Mouse (Mus musculus): ENCODE measurements around the gene Mgmt. TPM values are rescaled to one million over a fixed set of nuclear protein-coding genes. Genes with fewer than 3 reads are reported as not detected.

Mgmt gene
- polyA plus RNA-seq, 1 experiment, result 0.88 TPM

- Histone ChIP-seq H3K36me3 (ENCODE audit: control insufficient read depth, insufficient read depth, low read length) (no peaks in the 10 kb centered on the region), H3K4me3 (ENCODE audit: control insufficient read depth, low read depth, low read length) (no peak overlapping the region), H3K27me3 (ENCODE audit: control insufficient read depth, insufficient read depth, low read length) (no peaks in the 10 kb centered on the region), H3K27ac (ENCODE audit: control insufficient read depth, insufficient read depth, low read depth, low read length) (no peak overlapping the region), H3K4me1 (ENCODE audit: control insufficient read depth, insufficient read depth, low read length) (no peaks in the 10 kb centered on the region)
- TF ChIP-seq POLR2A (IDR thresholded peaks at IDR 0.05; ENCODE audit: control insufficient read depth, low read depth, low read length) (no peak), CTCF (IDR thresholded peaks at IDR 0.05; ENCODE audit: control insufficient read depth, insufficient read depth, insufficient replicate concordance, low read depth, low read length) (no peak)
Measured at GRCm38 (mm10) chr7:136908616-136909144, 14.3 kb downstream of the Mgmt start.

DNA sequence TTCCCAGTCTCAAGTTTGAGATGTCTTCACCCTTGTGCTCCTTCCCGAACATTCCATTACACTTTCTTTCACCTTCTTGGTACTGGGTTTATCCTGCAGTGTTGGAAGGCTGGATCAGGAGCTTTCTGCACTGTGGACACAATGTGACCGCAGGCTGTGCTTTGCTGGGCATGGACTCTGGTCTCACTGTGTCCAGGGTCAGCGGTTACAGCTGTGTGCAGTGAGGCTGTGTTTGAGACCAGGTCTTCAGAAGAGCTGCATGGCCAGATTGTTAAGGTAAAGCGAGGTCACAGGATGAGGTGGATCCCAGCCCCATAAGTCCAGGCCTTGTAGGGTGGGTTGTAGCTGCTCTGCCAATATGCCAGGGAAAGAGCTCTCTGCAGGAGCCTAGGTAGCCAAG, 18.5 kb downstream of the Mgmt start:
- no peak overlapping the region for H3K27ac ChIP-seq (ENCODE audit: control insufficient read depth, insufficient read depth, low read depth, low read length)
- H3K27me3 ChIP-seq (ENCODE audit: control insufficient read depth, insufficient read depth, low read length), result no peaks in the 10 kb centered on the region
- H3K4me1 ChIP-seq (ENCODE audit: control insufficient read depth, insufficient read depth, low read length), result no peaks in the 10 kb centered on the region
- TF ChIP-seq CTCF (IDR thresholded peaks at IDR 0.05; ENCODE audit: control insufficient read depth, insufficient read depth, insufficient replicate concordance, low read depth, low read length), result no peak
- no peak for TF ChIP-seq POLR2A (IDR thresholded peaks at IDR 0.05; ENCODE audit: control insufficient read depth, low read depth, low read length)
- H3K36me3 ChIP-seq (ENCODE audit: control insufficient read depth, insufficient read depth, low read length), result no peaks in the 10 kb centered on the region
- no peak overlapping the region for H3K4me3 ChIP-seq (ENCODE audit: control insufficient read depth, low read depth, low read length)

DNA sequence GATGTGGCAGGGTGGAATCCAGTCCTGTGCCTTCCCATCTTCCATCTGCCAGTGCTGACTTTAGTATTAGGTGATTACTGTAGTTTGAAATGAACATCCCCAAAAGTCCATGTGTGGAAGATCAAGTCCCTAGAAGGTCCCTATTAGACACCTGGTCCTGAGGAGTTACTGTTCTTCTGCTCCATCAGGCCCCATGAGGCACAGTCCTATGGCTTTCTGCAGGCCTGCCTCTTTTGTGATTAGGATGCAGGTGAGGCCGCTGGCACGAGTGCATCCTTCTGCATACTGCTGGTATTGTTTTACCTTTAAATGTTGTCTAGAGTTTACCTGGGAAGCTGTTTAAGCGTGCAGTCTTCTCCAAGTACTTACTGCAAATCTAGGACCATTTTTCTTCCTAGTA, 21.6 kb downstream of the Mgmt start:
- no peak overlapping the region for H3K4me3 ChIP-seq (ENCODE audit: control insufficient read depth, low read depth, low read length)
- no peaks in the 10 kb centered on the region for H3K27me3 ChIP-seq (ENCODE audit: control insufficient read depth, insufficient read depth, low read length)
- H3K27ac ChIP-seq (ENCODE audit: control insufficient read depth, insufficient read depth, low read depth, low read length), result no peak overlapping the region
- no peaks in the 10 kb centered on the region for H3K4me1 ChIP-seq (ENCODE audit: control insufficient read depth, insufficient read depth, low read length)
- no peaks in the 10 kb centered on the region for H3K36me3 ChIP-seq (ENCODE audit: control insufficient read depth, insufficient read depth, low read length)
- no peak for TF ChIP-seq POLR2A (IDR thresholded peaks at IDR 0.05; ENCODE audit: control insufficient read depth, low read depth, low read length)
- no peak for TF ChIP-seq CTCF (IDR thresholded peaks at IDR 0.05; ENCODE audit: control insufficient read depth, insufficient read depth, insufficient replicate concordance, low read depth, low read length)

DNA sequence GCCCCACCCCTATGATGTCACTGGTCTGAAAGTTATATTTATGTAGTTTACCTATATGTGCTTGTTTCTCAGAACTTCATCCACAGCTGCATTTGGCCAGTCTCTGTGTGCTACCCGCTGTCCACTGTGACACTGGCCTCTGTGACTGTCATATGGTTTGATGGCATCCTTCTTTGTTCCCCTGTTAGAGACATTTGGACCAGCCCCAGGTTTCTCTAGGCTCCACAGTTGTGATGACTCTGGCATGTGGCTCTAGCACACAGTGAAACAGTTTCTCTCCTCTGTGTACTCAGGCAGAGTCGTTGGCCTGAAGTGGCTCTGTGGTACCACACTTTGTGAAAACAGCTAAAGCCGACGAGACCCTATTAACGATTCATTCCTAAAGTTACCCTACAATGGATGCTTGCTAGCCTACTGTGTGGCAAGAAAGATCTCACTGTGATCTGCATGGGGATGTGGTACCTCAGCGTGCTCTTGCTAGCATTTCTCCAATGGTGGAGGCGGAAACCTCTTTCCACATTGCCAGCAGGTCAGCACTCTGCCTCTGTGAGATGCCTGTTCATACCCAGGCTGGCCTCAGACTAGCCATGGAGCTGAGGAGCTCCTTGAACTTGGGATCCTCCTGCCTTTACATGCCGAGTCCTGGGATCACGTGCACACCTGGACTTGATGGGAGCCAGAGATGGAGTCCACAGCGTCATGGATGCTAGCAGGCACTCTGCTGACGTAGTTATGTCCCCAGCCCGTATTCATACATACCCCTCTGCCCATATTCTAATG, 26.8 kb downstream of the Mgmt start:
- H3K4me3 ChIP-seq (ENCODE audit: control insufficient read depth, low read depth, low read length), result no peak overlapping the region
- no peaks in the 10 kb centered on the region for H3K36me3 ChIP-seq (ENCODE audit: control insufficient read depth, insufficient read depth, low read length)
- H3K4me1 ChIP-seq (ENCODE audit: control insufficient read depth, insufficient read depth, low read length), result no peaks in the 10 kb centered on the region
- no peak overlapping the region for H3K27ac ChIP-seq (ENCODE audit: control insufficient read depth, insufficient read depth, low read depth, low read length)
- no peaks in the 10 kb centered on the region for H3K27me3 ChIP-seq (ENCODE audit: control insufficient read depth, insufficient read depth, low read length)
- no peak for TF ChIP-seq CTCF (IDR thresholded peaks at IDR 0.05; ENCODE audit: control insufficient read depth, insufficient read depth, insufficient replicate concordance, low read depth, low read length)
- TF ChIP-seq POLR2A (IDR thresholded peaks at IDR 0.05; ENCODE audit: control insufficient read depth, low read depth, low read length), result no peak

DNA sequence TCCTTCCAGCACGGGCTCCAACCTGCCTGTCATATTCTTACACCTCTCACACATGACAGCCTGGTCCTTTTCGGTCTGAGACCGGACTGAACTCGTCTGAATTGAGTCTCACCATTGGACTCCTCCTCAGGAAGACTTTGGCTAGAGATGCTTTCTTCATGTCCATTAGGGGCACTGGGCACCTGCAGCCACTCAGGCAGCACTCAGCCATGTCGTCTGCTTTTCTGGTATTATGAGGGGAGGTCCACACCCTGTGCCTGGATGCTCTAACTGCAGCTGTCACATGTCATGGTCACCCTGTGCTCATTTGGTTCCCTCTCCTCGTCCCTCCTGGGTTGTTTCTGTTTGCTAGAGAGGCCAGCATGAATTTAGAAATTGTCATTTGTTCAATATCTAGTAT, 27.8 kb downstream of the Mgmt start:
- Histone ChIP-seq H3K4me1 (ENCODE audit: control insufficient read depth, insufficient read depth, low read length) (no peaks in the 10 kb centered on the region), H3K36me3 (ENCODE audit: control insufficient read depth, insufficient read depth, low read length) (no peaks in the 10 kb centered on the region), H3K4me3 (ENCODE audit: control insufficient read depth, low read depth, low read length) (no peak overlapping the region), H3K27ac (ENCODE audit: control insufficient read depth, insufficient read depth, low read depth, low read length) (no peak overlapping the region), H3K27me3 (ENCODE audit: control insufficient read depth, insufficient read depth, low read length) (no peaks in the 10 kb centered on the region)
- TF ChIP-seq CTCF (IDR thresholded peaks at IDR 0.05; ENCODE audit: control insufficient read depth, insufficient read depth, insufficient replicate concordance, low read depth, low read length) (no peak), POLR2A (IDR thresholded peaks at IDR 0.05; ENCODE audit: control insufficient read depth, low read depth, low read length) (no peak)

- H3K27me3 ChIP-seq (ENCODE audit: control insufficient read depth, insufficient read depth, low read length), result no peaks in the 10 kb centered on the region
- no peak overlapping the region for H3K4me3 ChIP-seq (ENCODE audit: control insufficient read depth, low read depth, low read length)
- H3K4me1 ChIP-seq (ENCODE audit: control insufficient read depth, insufficient read depth, low read length), result no peaks in the 10 kb centered on the region
- no peaks in the 10 kb centered on the region for H3K36me3 ChIP-seq (ENCODE audit: control insufficient read depth, insufficient read depth, low read length)
- no peak for TF ChIP-seq POLR2A (IDR thresholded peaks at IDR 0.05; ENCODE audit: control insufficient read depth, low read depth, low read length)
- TF ChIP-seq CTCF (IDR thresholded peaks at IDR 0.05; ENCODE audit: control insufficient read depth, insufficient read depth, insufficient replicate concordance, low read depth, low read length), result no peak
- no peak overlapping the region for H3K27ac ChIP-seq (ENCODE audit: control insufficient read depth, insufficient read depth, low read depth, low read length)
Measured at GRCm38 (mm10) chr7:136924610-136925260, 30.3 kb downstream of the Mgmt start.

DNA sequence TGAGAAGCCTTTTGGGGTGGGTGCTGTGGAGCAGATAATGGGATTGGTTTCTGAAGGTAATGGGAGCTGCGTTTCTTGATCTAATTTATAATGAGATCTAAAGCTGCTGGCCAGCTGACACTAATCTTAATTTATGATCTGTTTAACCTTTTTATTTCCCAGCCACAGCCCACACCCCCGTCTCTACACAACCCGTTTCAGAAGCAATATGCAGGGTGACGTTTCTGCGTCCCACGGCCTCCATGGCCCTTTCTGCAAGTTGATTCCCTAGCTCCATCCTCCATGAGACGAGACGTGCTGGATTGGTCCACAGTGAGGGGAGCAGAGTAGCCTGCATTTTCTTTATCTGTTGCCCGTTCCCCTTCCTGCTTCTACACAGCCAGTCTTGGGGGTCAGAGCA, 31.8 kb downstream of the Mgmt start:
- no peaks in the 10 kb centered on the region for H3K36me3 ChIP-seq (ENCODE audit: control insufficient read depth, insufficient read depth, low read length)
- no peaks in the 10 kb centered on the region for H3K27me3 ChIP-seq (ENCODE audit: control insufficient read depth, insufficient read depth, low read length)
- no peaks in the 10 kb centered on the region for H3K4me1 ChIP-seq (ENCODE audit: control insufficient read depth, insufficient read depth, low read length)
- TF ChIP-seq POLR2A (IDR thresholded peaks at IDR 0.05; ENCODE audit: control insufficient read depth, low read depth, low read length) (no peak), CTCF (IDR thresholded peaks at IDR 0.05; ENCODE audit: control insufficient read depth, insufficient read depth, insufficient replicate concordance, low read depth, low read length) (no peak)
- H3K4me3 ChIP-seq (ENCODE audit: control insufficient read depth, low read depth, low read length), result no peak overlapping the region
- H3K27ac ChIP-seq (ENCODE audit: control insufficient read depth, insufficient read depth, low read depth, low read length), result no peak overlapping the region

Data from testis, adult 2 months (tissue).